Mouse (Mus musculus) CD8-positive naive resting alpha-beta T cell, adult 2 months (primary cell): Measurements from ENCODE around the gene Dnajc24.

Experiments
- DNase-seq, 2 experiments: peaks; one replicate each; pipeline ENCODE4 v3.0.0; 2022; ENCODE audit warnings: low read depth in 2 of 2, low spot score in 2 of 2

The Dnajc24 gene

GRCm38 (mm10) chr2:106002835-106003739 is at the start of gene Dnajc24:
Gene Dnajc24 (minus strand): TSS chr2:106003549.
- DNase-seq: peak; percentile 84 to 88

GRCm38 (mm10) chr2:106046686-106047085 is 43.3 kb upstream of the Dnajc24 start:
- no peak for DNase-seq

GRCm38 (mm10) chr2:106042495-106042894 is 39.1 kb upstream of the Dnajc24 start:
- DNase-seq: no peak

GRCm38 (mm10) chr2:106041961-106042360 is 38.6 kb upstream of the Dnajc24 start:
- no peak for DNase-seq

GRCm38 (mm10) chr2:106038286-106038685 is 34.9 kb upstream of the Dnajc24 start:
- DNase-seq: no peak

- DNase-seq: no peak
Observed at GRCm38 (mm10) chr2:106024895-106025294, 21.5 kb upstream of the Dnajc24 start.

GRCm38 (mm10) chr2:106008415-106008814 is 5.1 kb upstream of the Dnajc24 start:
- DNase-seq: no peak

- no peak for DNase-seq
Observed at GRCm38 (mm10) chr2:105987999-105988398, 15.3 kb downstream of the Dnajc24 start.

GRCm38 (mm10) chr2:105987131-105987530 is 16.2 kb downstream of the Dnajc24 start:
- DNase-seq: no peak

- no peak for DNase-seq
Observed at GRCm38 (mm10) chr2:105985206-105985605, 18.1 kb downstream of the Dnajc24 start.

GRCm38 (mm10) chr2:105978065-105978464 is 25.3 kb downstream of the Dnajc24 start:
- no peak for DNase-seq

GRCm38 (mm10) chr2:105973941-105974340 is 29.4 kb downstream of the Dnajc24 start:
- DNase-seq: no peak

- DNase-seq: no peak
Observed at GRCm38 (mm10) chr2:105963447-105963846, 39.9 kb downstream of the Dnajc24 start.

GRCm38 (mm10) chr2:105953862-105954261 is 49.5 kb downstream of the Dnajc24 start:
- DNase-seq: no peak

GRCm38 (mm10) chr2:105951350-105951940 is 51.9 kb downstream of the Dnajc24 start:
- DNase-seq: no peak

- no peak for DNase-seq
Observed at GRCm38 (mm10) chr2:105950131-105950530, 53.2 kb downstream of the Dnajc24 start.

- no peak for DNase-seq
Observed at GRCm38 (mm10) chr2:105917623-105918346, 85.6 kb downstream of the Dnajc24 start.
